Mouse (Mus musculus) hindbrain, embryonic 14.5 days (tissue): Measurements from ENCODE around the gene F13a1. TPM values are rescaled to one million over a fixed set of nuclear protein-coding genes. Genes with fewer than 3 reads are reported as not detected.

ENCODE experiments used
- ATAC-seq: fragments of 200-750 bp; cut with Nextera tagmentation; 2 replicates; pipeline ENCODE4 v1.8.0; 2017; ENCODE audit warnings: moderate number of reproducible peaks, mild to moderate bottlenecking, moderate TSS enrichment, moderate library complexity; ENCODE audit not compliant: low FRiP score
- DNase-seq: peaks from one replicate; pipeline ENCODE4 v3.0.0-alpha.2; 2015; ENCODE audit warnings: low spot score
- H3K27ac ChIP-seq: fragments of 300-500 bp; sonication (generic); 2 replicates; pipeline ENCODE4 v1.5.1; 2014; ENCODE audit warnings: mild to moderate bottlenecking, moderate library complexity
- H3K27me3 ChIP-seq: fragments of 300-500 bp; sonication (generic); 2 replicates; pipeline ENCODE4 v1.6.1; 2014; ENCODE audit warnings: mild to moderate bottlenecking, low read length, mixed read lengths; ENCODE audit not compliant: control insufficient read depth, insufficient read depth
- H3K36me3 ChIP-seq: fragments of 300-500 bp; sonication (generic); replicated peaks from 2 replicates; pipeline ENCODE4 v1.6.1; 2014; ENCODE audit not compliant: control insufficient read depth, insufficient read depth
- H3K4me1 ChIP-seq: fragments of 300-500 bp; sonication (generic); replicated peaks from 2 replicates; pipeline ENCODE4 v1.6.1; 2014; ENCODE audit warnings: antibody characterized with exemption, low read length, mixed read lengths; ENCODE audit not compliant: control insufficient read depth, insufficient read depth
- H3K4me2 ChIP-seq: fragments of 300-500 bp; sonication (generic); replicated peaks from 2 replicates; pipeline ENCODE4 v1.6.1; 2014; ENCODE audit warnings: mild to moderate bottlenecking, moderate library complexity
- H3K4me3 ChIP-seq: fragments of 300-500 bp; sonication (generic); replicated peaks from 2 replicates; pipeline ENCODE4 v1.5.1; 2014; ENCODE audit warnings: mild to moderate bottlenecking, low read length
- H3K9ac ChIP-seq: fragments of 300-500 bp; sonication (generic); 2 replicates; pipeline ENCODE4 v1.6.1; 2014
- H3K9me3 ChIP-seq: fragments of 300-500 bp; sonication (generic); 2 replicates; pipeline ENCODE4 v1.6.1; 2016; ENCODE audit warnings: low read length; ENCODE audit not compliant: control insufficient read depth
- WGBS: fragments of 180-500 bp; shearing (Covaris S2); extraction: QIAGEN DNeasy Blood & Tissue Kit; methylation state at CpG from one replicate; pipeline ENCODE4 v1.1.7; 2014; 5-methylcytosine and 5-hydroxymethylcytosine counted together
- polyA plus RNA-seq: library from polyadenylated mRNA; unstranded; fragments of >200 nt; fragmentation: Nextera tagmentation; extraction: Ambion mirVana; gene quantifications from 2 replicates; pipeline ENCODE4 v1.2.1, GENCODE M21; 2014

Gene F13a1
- polyA plus RNA-seq, 1 experiment from 2014 or later = 10.0 TPM

DNA sequence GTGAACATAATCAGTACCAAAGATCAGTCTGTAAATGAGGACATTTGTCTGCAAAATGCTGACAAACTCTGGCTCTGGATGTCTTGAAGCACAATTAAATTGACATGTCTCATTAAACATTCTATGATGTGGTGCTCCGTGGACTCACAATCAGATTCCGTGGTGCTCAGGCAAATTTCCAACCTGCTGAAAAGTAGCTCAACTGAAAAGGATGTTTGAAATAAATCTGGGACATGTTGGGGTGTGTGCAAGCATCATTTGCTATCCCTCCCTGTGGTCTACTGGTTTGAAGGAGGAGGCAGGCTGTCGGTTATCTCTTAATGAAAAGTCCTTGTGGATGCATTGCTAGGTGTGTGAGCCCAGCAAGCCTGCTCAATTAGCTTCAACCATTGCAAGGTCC lies 77.8 kb downstream of the F13a1 start:
- ATAC-seq (no peak), DNase-seq (no peak)
- Histone ChIP-seq H3K36me3 (no peaks in the 10 kb centered on the region), H3K27ac (0 out of 2 replicates have a peak overlapping the region, but pooled peaks have one; percentile 16), H3K9ac (no peak overlapping the region), H3K27me3 (no peaks in the 10 kb centered on the region), H3K4me1 (0 out of 2 replicates have a peak, but pooled peaks cover 5% of the 10 kb centered on the region), H3K4me3 (no peak overlapping the region), H3K4me2 (no peak overlapping the region), H3K9me3 (no peaks in the 10 kb centered on the region)
- 63% methylated on average over 3 of the region's 3 CpGs for WGBS

DNA sequence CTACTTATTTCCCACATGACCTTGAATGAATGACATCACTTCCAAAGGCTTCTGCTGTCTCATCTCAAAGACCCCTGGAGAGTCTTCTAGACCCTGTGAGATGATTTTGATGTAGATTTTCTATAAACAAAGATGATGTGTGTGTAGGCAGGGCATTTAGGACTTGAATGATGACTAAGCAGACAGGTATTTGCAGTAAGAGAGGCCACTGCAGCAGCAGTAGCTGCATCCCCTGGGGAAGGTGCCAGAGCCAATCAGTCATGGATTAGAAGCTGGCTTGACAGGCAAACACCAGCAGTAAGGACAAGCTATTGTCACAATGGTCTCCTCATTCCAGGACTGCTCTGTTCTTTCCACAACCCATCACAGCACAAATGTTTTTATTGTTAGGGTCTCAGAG lies 87.1 kb downstream of the F13a1 start:
- ATAC-seq (no peak), DNase-seq (no peak)
- no peaks in the 10 kb centered on the region for H3K4me1 ChIP-seq
- H3K36me3 ChIP-seq = no peaks in the 10 kb centered on the region
- H3K9ac ChIP-seq = no peak overlapping the region
- H3K27ac ChIP-seq = no peak overlapping the region
- no peaks in the 10 kb centered on the region for H3K27me3 ChIP-seq
- no peaks in the 10 kb centered on the region for H3K9me3 ChIP-seq
- H3K4me2 ChIP-seq = no peak overlapping the region
- H3K4me3 ChIP-seq = no peak overlapping the region

DNA sequence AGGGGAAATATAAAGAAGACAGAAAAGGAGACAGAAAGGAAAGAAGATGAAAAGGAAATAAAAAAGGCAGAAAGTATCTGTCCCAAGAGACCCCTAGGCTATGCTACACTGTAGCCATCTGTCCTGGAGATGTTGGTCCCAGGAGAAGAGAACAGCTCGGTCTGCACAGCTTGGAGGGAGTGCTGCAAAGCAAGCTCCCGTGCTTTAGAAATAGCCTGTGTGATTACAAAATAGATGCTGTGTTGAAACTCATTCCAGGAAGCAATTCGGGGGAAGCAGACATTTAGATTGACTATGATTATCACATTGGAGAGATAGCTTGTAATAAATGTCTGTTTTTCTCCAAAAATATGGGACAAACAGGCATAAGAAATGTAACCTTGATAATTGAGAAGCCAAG lies 91.0 kb downstream of the F13a1 start:
- 61% methylated on average over 3 of the region's 3 CpGs for WGBS
- no peak for ATAC-seq
- Histone ChIP-seq H3K9ac (no peak overlapping the region), H3K4me3 (no peak overlapping the region), H3K36me3 (no peaks in the 10 kb centered on the region), H3K27ac (no peak overlapping the region), H3K4me2 (no peak overlapping the region), H3K9me3 (no peaks in the 10 kb centered on the region), H3K4me1 (no peaks in the 10 kb centered on the region), H3K27me3 (no peaks in the 10 kb centered on the region)
- DNase-seq = no peak

DNA sequence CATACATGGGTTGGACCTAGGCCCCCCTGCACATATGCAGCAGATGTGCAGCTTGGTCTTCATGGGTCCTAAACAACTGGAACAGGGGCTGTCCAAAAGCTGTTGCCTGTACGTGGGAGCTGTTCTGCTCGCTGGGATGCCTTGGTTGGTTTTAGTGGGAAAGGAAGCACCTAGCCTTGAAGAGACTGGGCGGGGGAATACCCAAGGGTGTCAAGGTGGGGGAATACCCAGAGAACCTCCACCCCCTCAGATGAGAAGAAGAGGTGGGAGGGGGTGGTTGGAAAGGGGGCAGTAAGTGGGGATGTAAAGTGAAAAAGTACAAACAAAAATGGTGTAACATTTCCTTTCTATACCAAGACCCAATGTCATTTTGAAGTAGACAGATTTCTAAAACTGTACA lies 95.1 kb downstream of the F13a1 start:
- no peaks in the 10 kb centered on the region for H3K4me1 ChIP-seq
- DNase-seq = no peak
- no peak overlapping the region for H3K4me3 ChIP-seq
- no peaks in the 10 kb centered on the region for H3K27me3 ChIP-seq
- H3K9me3 ChIP-seq = no peaks in the 10 kb centered on the region
- no peaks in the 10 kb centered on the region for H3K36me3 ChIP-seq
- no peak overlapping the region for H3K9ac ChIP-seq
- no peak overlapping the region for H3K27ac ChIP-seq
- WGBS = 91% methylated on average over 3 of the region's 3 CpGs
- no peak for ATAC-seq
- H3K4me2 ChIP-seq = no peak overlapping the region

DNA sequence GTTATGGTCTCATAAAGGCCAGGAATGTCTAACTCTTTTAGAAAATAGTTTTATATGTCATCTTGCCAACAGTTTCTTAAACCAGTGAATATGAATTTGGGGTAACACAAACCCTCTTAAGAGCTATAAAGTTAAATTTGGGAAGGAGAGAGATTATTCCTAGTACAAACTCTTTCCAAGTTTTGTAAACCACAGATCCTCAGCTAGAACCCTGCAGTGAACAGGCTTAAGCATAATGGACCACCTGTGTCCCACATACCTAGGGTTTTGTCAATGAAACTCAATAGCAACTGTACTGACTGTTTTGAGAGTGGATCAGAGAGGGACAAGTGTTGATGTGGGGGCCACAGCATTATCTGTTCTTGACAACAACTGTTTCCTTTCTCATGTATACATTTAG lies 96.4 kb downstream of the F13a1 start:
- no peak for ATAC-seq
- no peak for DNase-seq
- H3K9me3 ChIP-seq = no peaks in the 10 kb centered on the region
- no peaks in the 10 kb centered on the region for H3K27me3 ChIP-seq
- no peak overlapping the region for H3K9ac ChIP-seq
- H3K36me3 ChIP-seq = no peaks in the 10 kb centered on the region
- H3K27ac ChIP-seq = no peak overlapping the region
- H3K4me1 ChIP-seq = no peaks in the 10 kb centered on the region
- no peak overlapping the region for H3K4me3 ChIP-seq
- H3K4me2 ChIP-seq = no peak overlapping the region

DNA sequence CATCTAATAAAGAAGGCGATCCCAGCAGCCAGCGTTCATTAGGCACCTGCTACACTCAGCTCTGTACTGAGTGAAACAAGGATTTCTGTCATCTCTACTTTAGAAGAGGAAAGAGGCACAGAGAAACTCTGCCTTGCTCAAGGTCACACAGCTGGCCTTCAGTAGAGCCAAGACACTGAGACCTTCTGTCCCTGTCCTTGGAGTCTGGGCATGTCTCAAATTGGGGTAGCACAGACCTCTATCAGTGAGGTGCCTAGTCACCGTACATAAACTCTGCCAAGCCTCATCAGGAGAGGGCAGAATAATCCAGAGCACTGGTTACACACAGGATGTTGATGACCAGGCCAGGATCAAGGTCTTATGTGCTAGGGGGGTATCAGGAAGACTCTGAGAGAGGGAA lies 108.2 kb downstream of the F13a1 start:
- no peaks in the 10 kb centered on the region for H3K4me1 ChIP-seq
- no peak overlapping the region for H3K4me2 ChIP-seq
- no peak overlapping the region for H3K4me3 ChIP-seq
- DNase-seq (no peak), ATAC-seq (no peak)
- no peak overlapping the region for H3K27ac ChIP-seq
- H3K27me3 ChIP-seq = no peaks in the 10 kb centered on the region
- H3K9me3 ChIP-seq = no peaks in the 10 kb centered on the region
- H3K36me3 ChIP-seq = no peaks in the 10 kb centered on the region
- H3K9ac ChIP-seq = no peak overlapping the region
- 48% methylated on average over 3 of the region's 3 CpGs for WGBS

DNA sequence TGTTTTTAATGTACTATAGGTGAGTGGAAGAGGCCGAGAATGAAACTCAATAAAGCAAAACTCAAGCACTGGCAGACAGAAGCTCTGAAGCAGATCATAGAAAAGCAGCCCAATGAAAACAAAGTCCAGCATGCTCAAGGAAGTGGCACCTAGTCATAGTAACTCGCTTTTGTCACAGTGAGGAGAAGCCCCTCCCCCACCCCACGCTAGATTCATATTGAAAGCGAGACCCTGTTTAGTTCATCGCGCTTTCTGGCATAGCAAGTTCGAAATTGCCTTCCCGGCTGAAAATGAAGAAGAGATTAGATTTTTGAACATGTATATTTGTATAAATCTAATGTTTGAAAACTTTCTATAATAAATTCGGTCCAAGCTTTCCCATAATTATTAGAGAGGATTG lies 118.0 kb downstream of the F13a1 start:
- no peaks in the 10 kb centered on the region for H3K9me3 ChIP-seq
- ATAC-seq (no peak), DNase-seq (no peak)
- no peak overlapping the region for H3K27ac ChIP-seq
- no peak overlapping the region for H3K4me3 ChIP-seq
- no peaks in the 10 kb centered on the region for H3K4me1 ChIP-seq
- H3K36me3 ChIP-seq = no peaks in the 10 kb centered on the region
- H3K9ac ChIP-seq = no peak overlapping the region
- WGBS = 87% methylated on average over 9 of the region's 9 CpGs
- no peaks in the 10 kb centered on the region for H3K27me3 ChIP-seq
- no peak overlapping the region for H3K4me2 ChIP-seq

DNA sequence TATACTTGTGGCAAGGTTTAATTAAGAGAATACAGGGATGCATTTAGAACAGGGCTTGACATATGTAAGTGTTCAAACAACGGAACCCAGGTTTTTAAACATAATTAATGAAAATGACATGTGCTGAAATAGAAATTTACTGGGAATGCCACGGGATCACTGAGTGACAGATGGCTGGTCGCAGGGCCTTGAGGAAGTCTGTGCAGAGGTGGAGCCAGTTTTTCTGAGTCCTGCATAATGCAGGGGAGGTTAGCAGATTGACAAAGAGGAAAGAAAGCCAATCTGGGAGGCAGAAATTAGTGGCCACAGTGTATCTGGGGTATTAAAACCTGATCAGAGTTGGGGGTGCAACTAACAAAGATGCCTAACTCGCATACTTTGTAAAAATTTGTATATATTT lies 130.3 kb downstream of the F13a1 start:
- Histone ChIP-seq H3K27ac (no peak overlapping the region), H3K9me3 (no peaks in the 10 kb centered on the region), H3K36me3 (no peaks in the 10 kb centered on the region), H3K4me3 (no peak overlapping the region), H3K9ac (no peak overlapping the region), H3K27me3 (no peaks in the 10 kb centered on the region), H3K4me2 (no peak overlapping the region), H3K4me1 (no peaks in the 10 kb centered on the region)
- DNase-seq (no peak), ATAC-seq (no peak)
- 55% methylated on average over 4 of the region's 4 CpGs for WGBS

DNA sequence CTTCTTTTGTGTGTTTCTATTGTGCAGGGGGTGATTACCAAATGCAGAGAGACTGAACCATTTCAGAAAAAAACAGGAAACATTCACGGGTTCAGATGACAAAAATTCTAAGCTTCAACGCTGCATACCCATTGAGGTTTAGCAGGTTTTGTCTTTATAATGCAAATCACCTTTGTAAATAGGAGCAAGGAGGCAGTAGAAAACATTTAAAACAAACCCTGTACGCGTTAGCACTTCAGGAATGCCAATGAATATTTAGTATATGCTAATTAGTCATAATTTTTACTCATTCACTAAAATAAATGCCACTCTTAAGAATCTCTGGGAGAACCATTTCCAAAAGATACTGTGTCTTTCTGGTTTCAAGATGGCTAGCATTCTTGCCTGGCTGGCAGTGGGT lies 146.2 kb downstream of the F13a1 start:
- Histone ChIP-seq H3K4me3 (no peak overlapping the region), H3K4me1 (no peaks in the 10 kb centered on the region), H3K36me3 (no peaks in the 10 kb centered on the region), H3K27me3 (no peaks in the 10 kb centered on the region), H3K9ac (no peak overlapping the region), H3K27ac (no peak overlapping the region), H3K9me3 (no peaks in the 10 kb centered on the region), H3K4me2 (no peak overlapping the region)
- no peak for DNase-seq
- no peak for ATAC-seq
- 25% methylated on average over 4 of the region's 4 CpGs for WGBS

DNA sequence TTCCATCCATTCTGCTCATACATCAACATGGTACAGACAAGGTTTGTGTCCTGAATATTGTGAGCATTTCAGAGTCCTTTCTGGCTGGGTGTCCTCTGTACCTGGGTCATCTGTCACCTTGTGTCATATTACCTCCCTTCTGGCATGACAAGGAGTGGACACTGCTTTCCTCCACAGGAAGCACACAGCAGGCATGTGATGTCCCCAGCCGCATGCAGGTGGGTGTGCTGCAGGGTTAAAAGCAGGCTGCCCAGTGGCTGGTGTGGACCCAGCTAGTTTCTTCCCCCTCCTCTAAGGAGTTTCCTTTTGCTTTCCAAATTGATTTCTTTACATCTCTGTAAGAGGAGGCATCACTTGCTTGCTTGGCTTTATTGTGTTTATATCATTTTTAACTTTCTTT lies 146.6 kb downstream of the F13a1 start:
- Histone ChIP-seq H3K9ac (no peak overlapping the region), H3K27ac (no peak overlapping the region), H3K4me3 (no peak overlapping the region), H3K27me3 (no peaks in the 10 kb centered on the region), H3K4me1 (no peaks in the 10 kb centered on the region), H3K4me2 (no peak overlapping the region), H3K9me3 (no peaks in the 10 kb centered on the region), H3K36me3 (no peaks in the 10 kb centered on the region)
- no peak for DNase-seq
- ATAC-seq = no peak
- WGBS = 55% methylated on average over 1 of the region's 1 CpGs
